Mouse (Mus musculus) kidney, postnatal 36 days (tissue): ENCODE results near the gene Ccl2.

Source experiments
- DNase-seq, 2 experiments: peaks; one replicate each; pipeline ENCODE4 v3.0.0; 2021 to 2022; ENCODE audit warnings: mixed read lengths in 2 of 2

Ccl2 gene

GRCm38 (mm10) chr11:82035356-82035755 lies at the start of gene Ccl2:
Gene Ccl2 (plus strand): TSS chr11:82035571.
- peak; percentile 53 to 59 for DNase-seq

- peak; percentile 38 to 74 for DNase-seq
These were observed 39.1 kb upstream of the Ccl2 start for GRCm38 (mm10) chr11:81996172-81996841.

GRCm38 (mm10) chr11:81997085-81997484 lies 38.3 kb upstream of the Ccl2 start:
- no peak for DNase-seq

GRCm38 (mm10) chr11:81998646-81999045 lies 36.7 kb upstream of the Ccl2 start:
- DNase-seq: no peak

- no peak for DNase-seq
These were observed 35.9 kb upstream of the Ccl2 start for GRCm38 (mm10) chr11:81999469-81999868.

GRCm38 (mm10) chr11:82000581-82000980 lies 34.8 kb upstream of the Ccl2 start:
- no peak for DNase-seq

- DNase-seq: no peak
These were observed 30.6 kb upstream of the Ccl2 start for GRCm38 (mm10) chr11:82004810-82005209.

GRCm38 (mm10) chr11:82006796-82007423 lies 28.5 kb upstream of the Ccl2 start:
- peak; percentile 61 to 67 for DNase-seq

GRCm38 (mm10) chr11:82010115-82010514 lies 25.3 kb upstream of the Ccl2 start:
- DNase-seq: no peak

- DNase-seq: no peak
These were observed 23.8 kb upstream of the Ccl2 start for GRCm38 (mm10) chr11:82011411-82012193.

- DNase-seq: no peak
These were observed 21.6 kb upstream of the Ccl2 start for GRCm38 (mm10) chr11:82013756-82014155.

- DNase-seq: no peak
These were observed 20.3 kb upstream of the Ccl2 start for GRCm38 (mm10) chr11:82015066-82015465.

GRCm38 (mm10) chr11:82016181-82016780 lies 19.1 kb upstream of the Ccl2 start:
- no peak for DNase-seq

- DNase-seq: no peak
These were observed 16.0 kb upstream of the Ccl2 start for GRCm38 (mm10) chr11:82019389-82019788.

GRCm38 (mm10) chr11:82019793-82020192 lies 15.6 kb upstream of the Ccl2 start:
- DNase-seq: no peak

- DNase-seq: no peak
These were observed 14.0 kb upstream of the Ccl2 start for GRCm38 (mm10) chr11:82021406-82021805.

- no peak for DNase-seq
These were observed 12.8 kb upstream of the Ccl2 start for GRCm38 (mm10) chr11:82022504-82023056.

GRCm38 (mm10) chr11:82023769-82024168 lies 11.6 kb upstream of the Ccl2 start:
- no peak for DNase-seq

- no peak for DNase-seq
These were observed 5.2 kb upstream of the Ccl2 start for GRCm38 (mm10) chr11:82030171-82030570.

GRCm38 (mm10) chr11:82032136-82032535 lies 3.2 kb upstream of the Ccl2 start:
- DNase-seq: no peak

- peak; percentile 61 to 68 for DNase-seq
These were observed 2.6 kb upstream of the Ccl2 start for GRCm38 (mm10) chr11:82032678-82033344.

- DNase-seq: no peak
These were observed 925 bp upstream of the Ccl2 start for GRCm38 (mm10) chr11:82034446-82034845.
